Mouse (Mus musculus) CH12.LX (cell line): ENCODE data around the gene Trim44. TPM values are rescaled to one million over a fixed set of nuclear protein-coding genes. Genes with fewer than 3 reads are reported as not detected.
A peak's percentile ranks its signal among the peaks of the same experiment; 100 is the strongest.

Experiments used
- DNase-seq: peaks from one replicate; pipeline ENCODE4 v3.0.0-alpha.2; 2013; ENCODE audit errors: extremely low read depth
- H3K27ac ChIP-seq: 2 replicates; pipeline ENCODE4 v1.5.1; 2012; ENCODE audit warnings: low read depth, mild to moderate bottlenecking, control low read depth, moderate library complexity; ENCODE audit not compliant: insufficient read depth
- H3K27me3 ChIP-seq: replicated peaks from 2 replicates; pipeline ENCODE3; 2012; ENCODE audit warnings: inconsistent platforms
- H3K36me3 ChIP-seq, 2 experiments: replicated peaks in 1 of 2; 2 replicates each; pipeline versions ENCODE3 to v1.6.1; 2012; ENCODE audit warnings: inconsistent platforms in 1 of 2, low read length in 1 of 2, mild to moderate bottlenecking in 1 of 2, mixed read lengths in 1 of 2, moderate library complexity in 1 of 2; ENCODE audit not compliant: control insufficient read depth in 1 of 2, insufficient read depth in 1 of 2
- H3K4me1 ChIP-seq, 2 experiments: 2 replicates each; pipeline ENCODE4 v1.6.1; 2012; ENCODE audit warnings: inconsistent platforms in 1 of 2, moderate library complexity in 1 of 2; ENCODE audit not compliant: insufficient read depth in 2 of 2, control insufficient read depth in 1 of 2
- H3K4me2 ChIP-seq: 2 replicates; pipeline ENCODE4 v1.6.1; 2012; ENCODE audit warnings: low read depth, mild to moderate bottlenecking, control low read depth; ENCODE audit not compliant: poor library complexity, insufficient read depth, severe bottlenecking
- H3K4me3 ChIP-seq, 3 experiments: fragments of 150-350 bp in 1 of 3; sonication (generic) in 1 of 3; replicated peaks in 1 of 3; 2 replicates each; pipeline versions ENCODE3 to v1.5.1; 2011 to 2012; ENCODE audit warnings: low read depth in 2 of 3, low read length in 2 of 3, mild to moderate bottlenecking in 2 of 3, moderate library complexity in 2 of 3, control low read depth in 1 of 3, improper control_type of control experiment in 1 of 3, inconsistent platforms in 1 of 3, mixed read lengths in 1 of 3; ENCODE audit not compliant: poor library complexity in 1 of 3
- H3K79me2 ChIP-seq: replicated peaks from 2 replicates; pipeline ENCODE4 v1.6.1; 2012; ENCODE audit warnings: mild to moderate bottlenecking, moderate library complexity; ENCODE audit not compliant: control insufficient read depth, poor library complexity, insufficient read depth, severe bottlenecking; ENCODE audit errors: extremely low read depth
- H3K9ac ChIP-seq: 2 replicates; pipeline ENCODE4 v1.6.1; 2012; ENCODE audit warnings: low read depth, mild to moderate bottlenecking, control low read depth, moderate library complexity; ENCODE audit not compliant: insufficient read depth
- H3K9me3 ChIP-seq: replicated peaks from 2 replicates; pipeline ENCODE3; 2012; ENCODE audit warnings: low read length, inconsistent platforms, mixed read lengths
- CTCF ChIP-seq, 2 experiments: IDR thresholded peaks in 1 of 2; conservative IDR thresholded peaks in 1 of 2; 2 replicates each; pipeline ENCODE4 v1.5.1; 2011 to 2012; ENCODE audit warnings: low read depth in 2 of 2, low read length in 2 of 2, improper control_type of control experiment in 1 of 2, inconsistent platforms in 1 of 2, mild to moderate bottlenecking in 1 of 2, moderate library complexity in 1 of 2
- ELF1 ChIP-seq: IDR thresholded peaks from 2 replicates; pipeline ENCODE4 v1.6.1; 2014; ENCODE audit warnings: low read depth, mild to moderate bottlenecking, inconsistent platforms, low read length, improper control_type of control experiment
- EP300 ChIP-seq: IDR thresholded peaks from 2 replicates; pipeline ENCODE4 v1.6.1; 2011; ENCODE audit warnings: low read length, improper control_type of control experiment
- ETS1 ChIP-seq: conservative IDR thresholded peaks from 2 replicates; pipeline ENCODE4 v1.6.1; 2012; ENCODE audit warnings: low read depth, mild to moderate bottlenecking, inconsistent platforms, low read length, improper control_type of control experiment, moderate library complexity
- HCFC1 ChIP-seq: IDR thresholded peaks from 2 replicates; pipeline ENCODE4 v1.6.1; 2012; ENCODE audit warnings: low read depth, mild to moderate bottlenecking, inconsistent platforms, low read length, improper control_type of control experiment
- JUN ChIP-seq: IDR thresholded peaks from 2 replicates; pipeline ENCODE4 v1.6.1; 2011; ENCODE audit warnings: low read depth, mild to moderate bottlenecking, low read length, improper control_type of control experiment, moderate library complexity; ENCODE audit not compliant: insufficient read depth
- JUND ChIP-seq: conservative IDR thresholded peaks from 2 replicates; pipeline ENCODE4 v1.6.1; 2011; ENCODE audit warnings: low read depth, low read length, improper control_type of control experiment
- KAT2A ChIP-seq: IDR thresholded peaks from 2 replicates; pipeline ENCODE4 v1.6.1; 2012; ENCODE audit warnings: low read length, improper control_type of control experiment, inconsistent platforms; ENCODE audit not compliant: insufficient replicate concordance
- MAZ ChIP-seq: IDR thresholded peaks from 2 replicates; pipeline ENCODE4 v1.6.1; 2012; ENCODE audit warnings: low read depth, mild to moderate bottlenecking, inconsistent platforms, low read length, improper control_type of control experiment, moderate library complexity
- MEF2A ChIP-seq: IDR thresholded peaks from 2 replicates; pipeline ENCODE4 v1.6.1; 2014; ENCODE audit warnings: low read depth, mild to moderate bottlenecking, inconsistent platforms, low read length, improper control_type of control experiment, borderline replicate concordance
- MYC ChIP-seq: IDR thresholded peaks from 2 replicates; pipeline ENCODE4 v1.6.1; 2011; ENCODE audit warnings: low read depth, mild to moderate bottlenecking, improper control_type of control experiment, low read length
- NRF1 ChIP-seq: IDR thresholded peaks from 2 replicates; pipeline ENCODE4 v1.6.1; 2014; ENCODE audit warnings: low read depth, mild to moderate bottlenecking, inconsistent platforms, low read length, improper control_type of control experiment, moderate library complexity
- PAX5 ChIP-seq: IDR thresholded peaks from 2 replicates; pipeline ENCODE4 v1.6.1; 2012; ENCODE audit warnings: low read length, inconsistent platforms, mixed read lengths
- POLR2A ChIP-seq: IDR thresholded peaks from 2 replicates; pipeline ENCODE4 v1.6.1; 2011; ENCODE audit warnings: low read depth, mild to moderate bottlenecking, improper control_type of control experiment, low read length
- POLR2AphosphoS2 ChIP-seq: IDR thresholded peaks from 2 replicates; pipeline ENCODE4 v1.6.1; 2011; ENCODE audit warnings: low read depth, low read length, improper control_type of control experiment
- RCOR1 ChIP-seq: conservative IDR thresholded peaks from 2 replicates; pipeline ENCODE4 v1.6.1; 2012; ENCODE audit warnings: low read depth, mild to moderate bottlenecking, inconsistent platforms, low read length, improper control_type of control experiment
- SIN3A ChIP-seq: IDR thresholded peaks from 2 replicates; pipeline ENCODE4 v1.6.1; 2012; ENCODE audit warnings: low read length, improper control_type of control experiment, inconsistent platforms
- SMC3 ChIP-seq: IDR thresholded peaks from 2 replicates; pipeline ENCODE4 v1.6.1; 2011; ENCODE audit warnings: low read depth, low read length, improper control_type of control experiment
- TBP ChIP-seq: conservative IDR thresholded peaks from 2 replicates; pipeline ENCODE4 v1.6.1; 2011; ENCODE audit warnings: low read depth, low read length, improper control_type of control experiment
- UBTF ChIP-seq: IDR thresholded peaks from 2 replicates; pipeline ENCODE4 v1.6.1; 2012; ENCODE audit warnings: low read depth, mild to moderate bottlenecking, inconsistent platforms, low read length, improper control_type of control experiment, moderate library complexity
- USF2 ChIP-seq: conservative IDR thresholded peaks from 2 replicates; pipeline ENCODE4 v1.6.1; 2011; ENCODE audit warnings: low read depth, low read length, improper control_type of control experiment
- ZC3H11A ChIP-seq: IDR thresholded peaks from 2 replicates; pipeline ENCODE4 v1.6.1; 2012; ENCODE audit warnings: low read depth, mild to moderate bottlenecking, inconsistent platforms, low read length, improper control_type of control experiment
- dilution Hi-C: fragments of 300-500 bp; cut with MboI; formaldehyde crosslinking; loops from 2 replicates; pipeline ENCODE4 v1.14.3; 2020; ENCODE audit warnings: low sequenced_read_pairs; ENCODE audit not compliant: extremely low pct_unique_long_range_greater_than_20kb, extremely low pct_ligation_motif_present
- in situ Hi-C: fragments of 300-500 bp; cut with MboI; formaldehyde crosslinking; loops from 3 replicates; pipeline ENCODE4 v1.14.3; 2019; ENCODE audit warnings: low sequenced_read_pairs, low pct_ligation_motif_present, low pct_unique_long_range_greater_than_20kb, mixed read lengths
- polyA plus RNA-seq: library from polyadenylated mRNA; unstranded; fragments of >175 nt; gene quantifications from 2 replicates; pipeline ENCODE4 v1.2.1, GENCODE M21; 2012; ENCODE audit warnings: low read depth; ENCODE audit not compliant: insufficient read length
- total RNA-seq, 2 experiments: library from RNA; depleted of rRNA; stranded (reverse); fragments of 300-350 nt in 1 of 2; fragments of >200 nt in 1 of 2; gene quantifications; 2 replicates each; pipeline ENCODE4 v1.2.3; 2012 to 2014

Trim44 gene
- total and polyA plus RNA-seq, 3 experiments: 22.7 to 77.5 (median 28.0) TPM

DNA sequence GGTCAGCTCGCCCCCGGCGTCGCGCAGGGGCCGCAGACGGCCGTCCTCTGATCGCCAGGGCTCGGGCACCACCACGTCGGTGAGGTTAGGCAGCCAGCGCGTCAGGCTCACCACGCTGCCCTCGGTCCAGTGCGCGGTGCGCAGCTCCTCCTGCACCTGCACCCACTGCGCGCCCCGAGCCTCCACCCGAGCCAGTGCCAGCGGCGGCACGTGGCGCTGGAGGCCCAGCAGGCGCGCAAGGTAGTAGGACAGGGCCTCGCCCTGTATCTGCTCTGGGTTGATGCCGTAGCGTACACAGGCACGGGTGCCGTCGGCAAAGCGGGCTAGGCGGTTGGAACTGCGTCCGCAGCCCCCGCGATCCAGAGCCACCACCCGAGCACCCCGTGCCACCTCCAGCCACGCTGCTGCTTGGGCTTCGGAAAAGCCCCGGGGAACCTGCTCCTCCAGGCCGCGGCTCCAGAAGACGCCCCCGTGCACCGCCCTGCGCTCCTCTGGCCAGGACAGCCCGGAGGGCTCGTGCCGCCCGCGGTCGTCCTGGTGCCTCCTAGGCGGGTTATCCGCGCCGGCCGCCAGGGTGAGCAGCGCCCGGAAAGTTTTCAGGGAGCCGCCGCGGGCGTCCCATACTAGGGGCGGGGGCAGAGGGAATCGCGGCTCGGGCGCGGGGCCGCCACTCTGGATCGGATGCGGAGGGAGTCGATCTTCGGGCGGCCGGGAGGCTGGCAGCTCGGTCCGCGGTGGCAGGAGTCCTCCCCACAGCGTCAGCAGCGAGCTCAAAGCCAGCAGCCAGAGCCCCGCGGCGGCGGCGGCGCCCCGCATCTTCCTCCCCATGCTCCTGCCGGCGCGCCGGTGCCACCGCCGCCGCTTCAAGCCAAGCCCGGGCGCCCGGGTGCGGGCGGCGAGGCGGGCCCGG lies 43.4 kb upstream of the Trim44 start:
- Histone ChIP-seq H3K27me3 (no peaks in the 10 kb centered on the region), H3K36me3 (no peaks in the 10 kb centered on the region), H3K4me3 (peak overlapping the region in 1 of 3 experiments; percentile 55), H3K27ac (no peak overlapping the region), H3K9me3 (peaks cover 11% of the 10 kb centered on the region), H3K4me1 (peaks cover 0 to 8% of the 10 kb centered on the region in 2 experiments; a peak in 2 of 4 replicates), H3K9ac (no peak overlapping the region), H3K4me2 (no peak overlapping the region), H3K79me2 (no peaks in the 10 kb centered on the region)
- TF ChIP-seq ETS1: no peak
- no peak for TF ChIP-seq TBP
- no peak for TF ChIP-seq POLR2AphosphoS2
- TF ChIP-seq RCOR1: no peak
- TF ChIP-seq MYC: no peak
- TF ChIP-seq CTCF (conservative IDR thresholded peaks at IDR 0.05 in 1 of 2, IDR thresholded peaks at IDR 0.05 in 1 of 2; ENCODE audit: low read depth in 2 of 2, low read length in 2 of 2): no peak
- no peak for TF ChIP-seq JUN
- TF ChIP-seq PAX5: no peak
- TF ChIP-seq EP300: no peak
- no peak for TF ChIP-seq POLR2A
- no peak for TF ChIP-seq MEF2A
- TF ChIP-seq NRF1: no peak
- TF ChIP-seq ZC3H11A: no peak
- TF ChIP-seq MAZ: no peak
- in situ Hi-C loops: loop anchor here (10.0 kb wide), 1 partner anchor 356 kb away; no protein-coding TSS in a partner anchor
- dilution Hi-C loops: no loop called here
- DNase-seq: no peak

DNA sequence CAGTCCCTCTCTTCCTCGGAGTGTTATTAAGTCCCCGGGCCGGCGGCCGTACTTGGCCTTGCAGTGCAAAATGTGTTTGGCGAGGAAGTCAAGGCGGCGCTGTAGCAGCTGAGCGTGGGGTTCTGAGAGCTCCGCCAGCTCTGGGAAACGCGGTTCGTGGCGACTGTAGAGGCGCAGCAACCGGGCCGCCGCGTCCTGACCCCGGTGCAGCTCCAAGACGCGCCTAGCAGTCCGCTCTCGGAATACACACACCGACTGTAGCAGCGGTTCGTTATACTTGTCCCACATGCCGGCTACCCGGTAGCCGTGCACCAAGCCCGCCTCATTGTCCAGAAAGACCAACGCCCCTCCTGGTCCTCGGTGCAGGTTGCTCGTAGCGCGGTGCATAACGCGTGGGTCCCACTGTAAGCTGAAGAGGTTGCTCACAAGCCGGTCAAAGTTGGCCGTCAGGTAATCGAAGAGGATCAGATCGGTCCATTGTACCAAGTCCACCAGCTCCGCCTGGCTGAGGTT lies 42.7 kb upstream of the Trim44 start:
- DNase-seq: no peak
- dilution Hi-C loops (no loop called here), in situ Hi-C loops (loop anchor here (10.0 kb wide), 1 partner anchor 356 kb away; no protein-coding TSS in a partner anchor)
- no peak overlapping the region for H3K9ac ChIP-seq
- no peak overlapping the region for H3K4me2 ChIP-seq
- H3K27ac ChIP-seq: no peak overlapping the region
- H3K79me2 ChIP-seq: no peaks in the 10 kb centered on the region
- H3K36me3 ChIP-seq: no peaks in the 10 kb centered on the region
- H3K4me1 ChIP-seq: peaks cover 0 to 10% of the 10 kb centered on the region in 2 experiments; a peak in 2 of 4 replicates
- peaks cover 11% of the 10 kb centered on the region for H3K9me3 ChIP-seq
- H3K4me3 ChIP-seq: no peak overlapping the region
- H3K27me3 ChIP-seq: no peaks in the 10 kb centered on the region
- TF ChIP-seq ELF1: no peak
- no peak for TF ChIP-seq HCFC1
- TF ChIP-seq JUN: no peak
- no peak for TF ChIP-seq JUND
- TF ChIP-seq MAZ: no peak
- TF ChIP-seq UBTF: no peak
- no peak for TF ChIP-seq TBP
- no peak for TF ChIP-seq SMC3
- TF ChIP-seq CTCF (conservative IDR thresholded peaks at IDR 0.05 in 1 of 2, IDR thresholded peaks at IDR 0.05 in 1 of 2; ENCODE audit: low read depth in 2 of 2, low read length in 2 of 2): no peak
- no peak for TF ChIP-seq EP300
- no peak for TF ChIP-seq SIN3A
- TF ChIP-seq KAT2A: no peak
- no peak for TF ChIP-seq USF2
- no peak for TF ChIP-seq NRF1
- TF ChIP-seq POLR2A: no peak
- TF ChIP-seq, all 38 proteins: peak for 0
